Mouse (Mus musculus): ENCODE data around the gene Cep85l. TPM values are rescaled to one million over a fixed set of nuclear protein-coding genes. Genes with fewer than 3 reads are reported as not detected.

Gene Cep85l
- polyA plus RNA-seq, 1 experiment from 2014 or later, result 5.7 TPM

GRCm38 (mm10) chr10:53388227-53388920 lies 8.6 kb upstream of the Cep85l start:
- Histone ChIP-seq H3K27ac (no peak overlapping the region), H3K9me3 (no peaks in the 10 kb centered on the region), H3K9ac (no peak overlapping the region), H3K4me3 (no peak overlapping the region), H3K4me2 (no peak overlapping the region), H3K27me3 (no peaks in the 10 kb centered on the region), H3K4me1 (replicated peaks) (no peaks in the 10 kb centered on the region), H3K36me3 (no peaks in the 10 kb centered on the region)
- WGBS, result 72% methylated on average over 6 of the region's 6 CpGs
- ATAC-seq (ENCODE audit: low FRiP score), result no peak

- H3K36me3 ChIP-seq, result no peaks in the 10 kb centered on the region
- H3K9me3 ChIP-seq, result no peaks in the 10 kb centered on the region
- no peak overlapping the region for H3K27ac ChIP-seq
- no peaks in the 10 kb centered on the region for H3K4me1 ChIP-seq (replicated peaks)
- 74% methylated on average over 5 of the region's 5 CpGs for WGBS
- no peak for ATAC-seq (ENCODE audit: low FRiP score)
- H3K4me3 ChIP-seq, result no peak overlapping the region
- no peak overlapping the region for H3K9ac ChIP-seq
- H3K4me2 ChIP-seq, result no peak overlapping the region
- no peaks in the 10 kb centered on the region for H3K27me3 ChIP-seq
Measured at GRCm38 (mm10) chr10:53385438-53385837, 5.7 kb upstream of the Cep85l start.

GRCm38 (mm10) chr10:53384896-53385295 lies 5.1 kb upstream of the Cep85l start:
- no peak for ATAC-seq (ENCODE audit: low FRiP score)
- Histone ChIP-seq H3K9me3 (no peaks in the 10 kb centered on the region), H3K27me3 (no peaks in the 10 kb centered on the region), H3K4me3 (no peak overlapping the region), H3K4me1 (replicated peaks) (peaks cover 5% of the 10 kb centered on the region; the same call in 1 of the 2 replicates), H3K9ac (no peak overlapping the region), H3K36me3 (no peaks in the 10 kb centered on the region), H3K27ac (no peak overlapping the region), H3K4me2 (no peak overlapping the region)
- 88% methylated on average over 1 of the region's 1 CpGs for WGBS

DNA sequence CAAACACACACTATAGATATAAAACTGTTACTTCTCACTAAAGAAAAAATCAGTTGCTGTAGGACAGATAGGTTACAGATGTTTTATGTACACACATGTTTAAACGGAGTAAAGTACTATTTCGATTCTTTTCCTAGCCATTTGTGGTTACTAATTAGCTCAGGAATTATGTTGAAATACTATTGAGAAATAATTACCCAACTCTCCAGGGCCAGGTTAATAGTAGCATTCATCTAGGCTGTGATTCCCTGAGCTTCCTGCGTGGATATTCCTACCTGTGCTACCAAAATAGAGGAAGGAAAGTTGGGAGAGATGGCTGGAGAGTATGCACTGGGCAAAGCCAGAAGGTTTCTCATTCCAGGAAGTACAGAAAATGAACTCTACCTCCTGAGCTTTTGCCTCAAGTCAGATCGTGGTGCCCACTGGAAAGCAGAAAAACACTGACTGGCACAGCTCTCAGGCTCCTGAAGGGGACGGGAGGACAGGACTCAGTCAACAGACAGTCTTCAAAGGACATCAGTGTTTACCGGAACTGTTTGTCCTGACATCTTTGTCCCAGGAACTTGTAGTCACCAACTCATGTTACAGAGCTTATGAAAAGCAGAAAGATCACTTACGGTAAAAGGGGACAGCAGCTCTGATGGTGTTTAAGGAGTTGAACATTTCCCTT lies 3.1 kb upstream of the Cep85l start:
- ATAC-seq (ENCODE audit: low FRiP score), result no peak
- no peaks in the 10 kb centered on the region for H3K36me3 ChIP-seq
- no peaks in the 10 kb centered on the region for H3K9me3 ChIP-seq
- WGBS, result 76% methylated on average over 7 of the region's 7 CpGs
- no peak overlapping the region for H3K4me2 ChIP-seq
- H3K9ac ChIP-seq, result no peak overlapping the region
- H3K27ac ChIP-seq, result no peak overlapping the region
- H3K4me3 ChIP-seq, result no peak overlapping the region
- H3K27me3 ChIP-seq, result no peaks in the 10 kb centered on the region
- H3K4me1 ChIP-seq (replicated peaks), result peaks cover 13% of the 10 kb centered on the region

DNA sequence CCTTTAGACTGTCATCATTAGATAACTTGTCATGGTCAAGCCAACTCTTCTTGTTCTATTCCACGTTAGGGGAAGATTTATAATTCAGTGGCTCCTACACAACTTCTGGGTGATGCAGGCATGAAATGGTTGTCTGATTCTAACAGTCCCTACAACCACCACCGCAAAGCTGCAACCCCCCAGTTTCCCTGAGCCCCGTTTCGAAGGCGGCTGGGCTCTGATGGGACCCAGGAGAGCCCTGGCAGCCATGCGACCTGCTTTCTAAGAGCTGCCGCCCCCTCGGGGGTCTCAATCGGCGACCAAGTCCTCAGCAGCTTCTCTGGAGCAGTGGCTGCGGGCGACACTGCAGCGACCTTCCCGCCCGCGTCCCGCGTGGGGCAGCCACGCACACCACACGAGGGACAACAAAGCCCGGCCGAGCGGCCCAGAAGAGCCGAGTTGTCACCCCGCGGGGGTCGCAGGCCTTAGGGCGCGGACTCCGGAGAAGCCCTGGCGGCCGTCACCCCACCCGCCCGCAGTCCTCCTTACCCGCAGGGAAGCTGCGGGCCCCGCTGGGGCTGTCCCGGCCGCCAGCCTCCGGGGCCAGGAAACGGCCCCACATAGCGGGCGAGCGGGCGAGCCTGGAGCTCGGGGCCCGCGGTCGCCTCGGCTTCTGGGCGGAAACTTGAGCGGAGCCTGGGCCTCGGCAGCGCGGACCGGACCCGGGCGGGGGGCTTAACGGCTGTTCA lies 602 bp downstream of the Cep85l start:
- WGBS, result under 1% methylated on average over 59 of the region's 59 CpGs
- peak; percentile 71 for ATAC-seq (ENCODE audit: low FRiP score)
- peak overlapping the region; percentile 91 for H3K4me3 ChIP-seq
- H3K9me3 ChIP-seq, result no peaks in the 10 kb centered on the region
- H3K27ac ChIP-seq, result peak overlapping the region; percentile 98
- H3K27me3 ChIP-seq, result no peaks in the 10 kb centered on the region
- H3K4me2 ChIP-seq, result peak overlapping the region; percentile 66
- H3K4me1 ChIP-seq (replicated peaks), result peaks cover 29% of the 10 kb centered on the region
- H3K9ac ChIP-seq, result peak overlapping the region; percentile 98
- no peaks in the 10 kb centered on the region for H3K36me3 ChIP-seq

DNA sequence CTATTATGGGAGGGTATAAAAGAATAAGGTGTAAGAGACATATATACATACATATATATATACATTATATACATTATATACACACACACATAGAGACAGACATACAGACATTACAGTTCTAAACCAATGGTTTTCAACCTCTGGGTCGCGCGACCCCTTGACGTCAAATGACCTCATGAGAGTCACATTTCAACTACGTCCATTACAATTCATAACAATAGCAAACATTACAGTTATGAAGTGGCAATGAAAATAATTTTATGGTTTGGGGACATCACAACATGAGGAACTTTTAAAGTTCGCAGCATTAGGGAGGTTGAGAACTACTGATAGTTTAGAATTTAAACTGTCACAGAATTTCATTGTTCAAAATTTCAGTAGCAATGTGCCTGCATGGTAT lies 1.5 kb downstream of the Cep85l start:
- H3K36me3 ChIP-seq, result no peaks in the 10 kb centered on the region
- ATAC-seq (ENCODE audit: low FRiP score), result no peak
- H3K9me3 ChIP-seq, result no peaks in the 10 kb centered on the region
- H3K4me2 ChIP-seq, result peak overlapping the region; percentile 66
- no peaks in the 10 kb centered on the region for H3K27me3 ChIP-seq
- H3K27ac ChIP-seq, result no peak overlapping the region
- H3K9ac ChIP-seq, result peak overlapping the region; percentile 98; the same call in 1 of the 2 replicates
- WGBS, result 74% methylated on average over 6 of the region's 6 CpGs
- peak overlapping the region; percentile 91 for H3K4me3 ChIP-seq
- peaks cover 29% of the 10 kb centered on the region for H3K4me1 ChIP-seq (replicated peaks)

DNA sequence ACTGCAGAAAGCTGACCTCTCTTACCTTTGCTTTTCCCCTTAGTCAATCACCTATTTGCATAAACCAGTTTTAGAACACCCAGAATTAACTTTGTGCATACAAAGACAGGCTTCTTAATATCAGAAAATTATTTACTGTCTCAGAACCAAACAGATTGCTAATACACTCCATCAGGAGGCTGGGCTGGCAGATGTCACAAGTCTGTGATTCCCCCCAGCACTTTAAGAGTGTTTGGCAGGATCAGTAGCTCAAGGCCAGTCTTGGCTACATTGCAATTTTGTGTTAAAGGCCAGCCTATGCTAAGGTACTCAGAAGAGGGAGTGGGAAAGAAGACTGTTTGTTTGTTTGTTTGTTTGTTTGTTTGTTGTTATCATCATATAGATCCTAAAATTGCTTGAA lies 2.7 kb downstream of the Cep85l start:
- ATAC-seq (ENCODE audit: low FRiP score), result no peak
- Histone ChIP-seq H3K9ac (0 out of 2 replicates have a peak overlapping the region, but pooled peaks have one; percentile 19), H3K4me1 (replicated peaks) (peaks cover 29% of the 10 kb centered on the region), H3K4me2 (peak overlapping the region; percentile 38), H3K27ac (no peak overlapping the region), H3K9me3 (no peaks in the 10 kb centered on the region), H3K27me3 (no peaks in the 10 kb centered on the region), H3K36me3 (no peaks in the 10 kb centered on the region), H3K4me3 (0 out of 2 replicates have a peak overlapping the region, but pooled peaks have one; percentile 4)

GRCm38 (mm10) chr10:53373885-53374578 lies 5.7 kb downstream of the Cep85l start:
- 94% methylated on average over 6 of the region's 6 CpGs for WGBS
- H3K36me3 ChIP-seq, result 0 out of 2 replicates have a peak, but pooled peaks cover 2% of the 10 kb centered on the region
- no peak for ATAC-seq (ENCODE audit: low FRiP score)
- no peak overlapping the region for H3K4me3 ChIP-seq
- H3K27ac ChIP-seq, result no peak overlapping the region
- no peak overlapping the region for H3K9ac ChIP-seq
- H3K9me3 ChIP-seq, result peaks cover 12% of the 10 kb centered on the region; the same call in 1 of the 2 replicates
- no peaks in the 10 kb centered on the region for H3K27me3 ChIP-seq
- peaks cover 25% of the 10 kb centered on the region for H3K4me1 ChIP-seq (replicated peaks)
- no peak overlapping the region for H3K4me2 ChIP-seq

- WGBS, result 94% methylated on average over 2 of the region's 2 CpGs
- H3K27me3 ChIP-seq, result no peaks in the 10 kb centered on the region
- H3K36me3 ChIP-seq, result peaks cover 7% of the 10 kb centered on the region; the same call in 1 of the 2 replicates
- no peak overlapping the region for H3K4me2 ChIP-seq
- no peak overlapping the region for H3K27ac ChIP-seq
- no peak overlapping the region for H3K4me3 ChIP-seq
- no peak for ATAC-seq (ENCODE audit: low FRiP score)
- H3K4me1 ChIP-seq (replicated peaks), result no peaks in the 10 kb centered on the region
- H3K9ac ChIP-seq, result no peak overlapping the region
- H3K9me3 ChIP-seq, result peaks cover 12% of the 10 kb centered on the region; the same call in 1 of the 2 replicates
Measured at GRCm38 (mm10) chr10:53367265-53367664, 12.5 kb downstream of the Cep85l start.

GRCm38 (mm10) chr10:53364311-53364710 lies 15.4 kb downstream of the Cep85l start:
- no peak for ATAC-seq (ENCODE audit: low FRiP score)
- Histone ChIP-seq H3K36me3 (peaks cover 4% of the 10 kb centered on the region; the same call in 1 of the 2 replicates), H3K27me3 (no peaks in the 10 kb centered on the region), H3K4me2 (no peak overlapping the region), H3K4me1 (replicated peaks) (no peaks in the 10 kb centered on the region), H3K27ac (no peak overlapping the region), H3K9ac (no peak overlapping the region), H3K9me3 (no peaks in the 10 kb centered on the region), H3K4me3 (no peak overlapping the region)

- Histone ChIP-seq H3K4me1 (replicated peaks) (0 out of 2 replicates have a peak, but pooled peaks cover 4% of the 10 kb centered on the region), H3K4me3 (no peak overlapping the region), H3K27me3 (no peaks in the 10 kb centered on the region), H3K36me3 (peaks cover 19% of the 10 kb centered on the region), H3K9ac (no peak overlapping the region), H3K9me3 (no peaks in the 10 kb centered on the region), H3K27ac (no peak overlapping the region), H3K4me2 (no peak overlapping the region)
- 88% methylated on average over 3 of the region's 3 CpGs for WGBS
- ATAC-seq (ENCODE audit: low FRiP score), result no peak
Measured at GRCm38 (mm10) chr10:53359016-53359415, 20.7 kb downstream of the Cep85l start.

DNA sequence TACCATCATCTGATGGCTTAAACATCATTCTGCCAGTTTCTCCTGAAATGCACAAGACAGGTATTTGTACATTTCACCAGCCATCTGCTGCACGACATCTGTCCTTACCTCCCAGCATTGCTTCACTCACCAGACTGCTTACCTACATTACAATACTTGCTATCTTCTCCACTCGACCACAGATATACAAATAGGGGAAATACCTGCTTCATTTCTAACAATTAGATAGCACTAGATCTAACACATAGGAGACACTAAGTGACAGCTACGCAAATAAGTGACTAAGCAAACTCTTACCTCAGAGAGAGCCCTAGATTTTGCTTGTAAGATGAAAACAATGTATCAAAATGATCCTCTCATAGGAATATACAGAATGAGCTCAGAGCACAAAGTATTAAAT lies 26.1 kb downstream of the Cep85l start:
- H3K27me3 ChIP-seq, result no peaks in the 10 kb centered on the region
- H3K4me3 ChIP-seq, result no peak overlapping the region
- ATAC-seq (ENCODE audit: low FRiP score), result no peak
- WGBS, result 85% methylated on average over 3 of the region's 3 CpGs
- H3K4me2 ChIP-seq, result no peak overlapping the region
- peaks cover 18% of the 10 kb centered on the region for H3K36me3 ChIP-seq
- no peaks in the 10 kb centered on the region for H3K9me3 ChIP-seq
- H3K4me1 ChIP-seq (replicated peaks), result 0 out of 2 replicates have a peak, but pooled peaks cover 12% of the 10 kb centered on the region
- H3K9ac ChIP-seq, result no peak overlapping the region
- no peak overlapping the region for H3K27ac ChIP-seq

All from hindbrain, embryonic 13.5 days (tissue).